Mouse (Mus musculus) hematopoietic multipotent progenitor cell, adult 10-12 weeks (in vitro differentiated cells): ENCODE results near the gene Olfr508. TPM values are rescaled to one million over a fixed set of nuclear protein-coding genes. Genes with fewer than 3 reads are reported as not detected.

ENCODE experiments used
- polyA plus RNA-seq: library from polyadenylated mRNA; stranded (reverse); fragments of >175 nt; gene quantifications from 2 replicates; pipeline ENCODE4 v1.2.3, GENCODE M21; 2012; ENCODE audit warnings: low replicate concordance

Olfr508 gene
- not detected in 2 replicates for polyA plus RNA-seq

DNA sequence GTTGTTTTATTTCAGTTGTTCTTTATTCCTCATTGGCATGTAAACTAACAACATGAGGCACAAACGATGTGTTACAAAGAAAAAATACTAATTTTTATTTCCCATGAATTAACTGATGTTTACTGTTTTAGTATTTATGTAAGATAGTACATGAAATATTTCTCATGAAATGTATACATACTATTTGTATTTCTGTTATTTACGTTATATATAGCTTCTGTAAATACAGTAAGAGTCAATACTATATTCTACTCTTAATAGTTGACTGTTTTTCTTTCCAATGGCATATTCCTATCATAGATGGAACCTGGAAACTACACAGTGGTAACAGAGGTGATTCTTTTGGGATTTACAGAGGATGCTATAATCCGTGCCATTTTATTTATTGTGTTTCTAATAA is at the start of gene Olfr508:
TSS of gene Olfr508 (plus strand) at position 301 of the 400 bp plus-strand sequence.

GRCm38 (mm10) chr7:108610487-108610886 is 19.3 kb upstream of the Olfr508 start, which contains the start of gene Olfr506:
Olfr506 (plus strand) TSS chr7:108610787.

GRCm38 (mm10) chr7:108621514-108621913 is 8.3 kb upstream of the Olfr508 start, which contains the start of gene Olfr507:
Olfr507 (plus strand) TSS chr7:108621814.

DNA sequence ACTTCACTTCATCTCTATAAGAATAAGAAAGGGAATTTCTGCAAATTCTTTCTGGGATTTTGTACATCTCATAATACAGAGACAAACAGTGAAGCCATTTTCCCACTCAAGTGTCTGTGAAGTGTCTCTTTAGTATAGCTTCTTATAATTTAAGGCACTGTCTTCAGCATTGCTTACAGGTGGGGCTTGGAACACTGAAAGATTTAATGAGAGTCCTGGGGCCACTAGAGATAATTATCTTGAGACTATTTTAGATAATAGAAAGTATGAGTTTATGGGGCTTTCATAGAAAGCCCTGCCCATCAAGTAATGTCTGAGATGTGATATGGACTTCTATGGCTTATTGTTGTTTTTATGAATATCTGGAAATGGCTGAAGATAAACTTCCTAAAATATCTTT is 22.0 kb downstream of the Olfr508 start, which contains the start of gene Olfr509:
TSS of gene Olfr509 (minus strand) at position 101 of the 400 bp plus-strand sequence.

DNA sequence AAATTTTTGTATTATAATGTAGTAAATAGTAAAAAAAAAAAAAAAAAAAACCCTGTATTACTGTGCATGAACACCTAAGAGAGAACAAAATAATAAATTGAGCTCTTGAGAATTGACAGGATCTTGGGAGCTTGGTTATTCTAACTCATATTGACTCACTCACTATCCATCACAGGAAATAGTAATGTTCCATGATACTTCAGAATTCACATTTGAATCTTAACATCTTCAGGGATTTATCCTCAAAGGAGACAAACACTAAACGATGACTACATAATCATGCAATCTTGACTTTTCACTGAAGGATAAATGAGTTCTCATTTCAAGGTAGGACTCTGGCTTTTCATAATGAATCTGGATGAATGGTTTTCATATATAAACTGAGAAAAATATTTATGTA is 36.3 kb downstream of the Olfr508 start, which contains the start of gene Olfr510:
TSS of gene Olfr510 (plus strand) at position 301 of the 400 bp plus-strand sequence.

Other genes with a start within 250 kb of the Olfr508 start
- not detected in 2 replicates for gene Olfr495, start 236.8 kb upstream of the Olfr508 start, polyA plus RNA-seq
- gene Olfr497, start 209.6 kb upstream of the Olfr508 start, polyA plus RNA-seq = not detected in 2 replicates
- gene Olfr498, start 164.7 kb upstream of the Olfr508 start, polyA plus RNA-seq = not detected in 2 replicates
- gene Olfr502, start 104.9 kb upstream of the Olfr508 start, polyA plus RNA-seq = not detected in 2 replicates
- gene Olfr503, start 85.5 kb upstream of the Olfr508 start, polyA plus RNA-seq = not detected in 2 replicates
- not detected in 2 replicates for gene Olfr504, start 64.2 kb upstream of the Olfr508 start, polyA plus RNA-seq
- gene Olfr506, start 19.2 kb upstream of the Olfr508 start, polyA plus RNA-seq = not detected in 2 replicates
- gene Olfr507, start 8.2 kb upstream of the Olfr508 start, polyA plus RNA-seq = not detected in 2 replicates
- not detected in 2 replicates for gene Olfr509, start 21.9 kb downstream of the Olfr508 start, polyA plus RNA-seq
- gene Olfr510, start 36.4 kb downstream of the Olfr508 start, polyA plus RNA-seq = not detected in 2 replicates
- not detected in 2 replicates for gene Olfr512, start 83.3 kb downstream of the Olfr508 start, polyA plus RNA-seq
- gene Olfr513, start 121.0 kb downstream of the Olfr508 start, polyA plus RNA-seq = 0.07 TPM in 1 of 2 replicates, not detected in the other
- not detected in 2 replicates for gene Olfr514, start 196.0 kb downstream of the Olfr508 start, polyA plus RNA-seq
- not detected in 2 replicates for gene Olfr516, start 220.5 kb downstream of the Olfr508 start, polyA plus RNA-seq
- not detected in 2 replicates for gene Olfr517, start 242.4 kb downstream of the Olfr508 start, polyA plus RNA-seq